Mouse (Mus musculus) left cerebral cortex, postnatal 4 days (tissue): ENCODE results near the gene Eif2a. TPM values are rescaled to one million over a fixed set of nuclear protein-coding genes. Genes with fewer than 3 reads are reported as not detected.

Experiments used
- total RNA-seq, 2 experiments: library from RNA; stranded (reverse); gene quantifications; 2 replicates each; pipeline ENCODE4 v1.2.3; 2021

The Eif2a gene
- total RNA-seq, 2 experiments from 2014 or later: 48.0 to 48.1 TPM

Other genes with a start within 250 kb of the Eif2a start
- 10 to 100 TPM; 39.1 to 42.2 TPM for gene Tsc22d2, start 111.1 kb upstream of the Eif2a start, total RNA-seq
- 10 to 100 TPM; 24.4 to 26.0 TPM for gene Serp1, start 71 bp downstream of the Eif2a start, total RNA-seq
- gene Selenot, start 50.8 kb downstream of the Eif2a start, total RNA-seq: 100 to 1,000 TPM; 142 to 149 TPM
- gene Erich6, start 111.4 kb downstream of the Eif2a start, total RNA-seq: under 1 TPM; 0.56 to 0.72 TPM
- 10 to 100 TPM; 19.4 to 23.2 TPM for gene Siah2, start 166.6 kb downstream of the Eif2a start, total RNA-seq